Mouse (Mus musculus): ENCODE measurements at regions not wholly inside any gene's neighbourhood (a gene's known extent, or its start where the extent isn't known, plus 50 kb on each side); places are given as distances from the start of the nearest gene placed in this dataset.

- no peak for DNase-seq (ENCODE audit: low spot score)
Observed at GRCm38 (mm10) chr13:15929890-15930289, 81.8 kb upstream of the Inhba start.

GRCm38 (mm10) chr13:15931553-15932162, 80.0 kb upstream of the Inhba start:
- DNase-seq (ENCODE audit: low spot score) = no peak

GRCm38 (mm10) chr13:15935689-15936088, 76.0 kb upstream of the Inhba start:
- DNase-seq (ENCODE audit: low spot score) = no peak

GRCm38 (mm10) chr13:15936109-15936508, 75.5 kb upstream of the Inhba start:
- DNase-seq (ENCODE audit: low spot score) = no peak

GRCm38 (mm10) chr13:15950143-15950542, 61.5 kb upstream of the Inhba start:
- DNase-seq (ENCODE audit: low spot score) = no peak

GRCm38 (mm10) chr13:15950885-15951610, 60.6 kb upstream of the Inhba start:
- no peak for DNase-seq (ENCODE audit: low spot score)
